Mouse (Mus musculus): Measurements from ENCODE around the gene Ankrd23. TPM values are rescaled to one million over a fixed set of nuclear protein-coding genes. Genes with fewer than 3 reads are reported as not detected.
A peak's percentile ranks its signal among the peaks of the same experiment; 100 is the strongest.

Gene Ankrd23
- total and polyA plus RNA-seq, 3 experiments = 2.9 to 3.7 TPM; not detected in 1

DNA sequence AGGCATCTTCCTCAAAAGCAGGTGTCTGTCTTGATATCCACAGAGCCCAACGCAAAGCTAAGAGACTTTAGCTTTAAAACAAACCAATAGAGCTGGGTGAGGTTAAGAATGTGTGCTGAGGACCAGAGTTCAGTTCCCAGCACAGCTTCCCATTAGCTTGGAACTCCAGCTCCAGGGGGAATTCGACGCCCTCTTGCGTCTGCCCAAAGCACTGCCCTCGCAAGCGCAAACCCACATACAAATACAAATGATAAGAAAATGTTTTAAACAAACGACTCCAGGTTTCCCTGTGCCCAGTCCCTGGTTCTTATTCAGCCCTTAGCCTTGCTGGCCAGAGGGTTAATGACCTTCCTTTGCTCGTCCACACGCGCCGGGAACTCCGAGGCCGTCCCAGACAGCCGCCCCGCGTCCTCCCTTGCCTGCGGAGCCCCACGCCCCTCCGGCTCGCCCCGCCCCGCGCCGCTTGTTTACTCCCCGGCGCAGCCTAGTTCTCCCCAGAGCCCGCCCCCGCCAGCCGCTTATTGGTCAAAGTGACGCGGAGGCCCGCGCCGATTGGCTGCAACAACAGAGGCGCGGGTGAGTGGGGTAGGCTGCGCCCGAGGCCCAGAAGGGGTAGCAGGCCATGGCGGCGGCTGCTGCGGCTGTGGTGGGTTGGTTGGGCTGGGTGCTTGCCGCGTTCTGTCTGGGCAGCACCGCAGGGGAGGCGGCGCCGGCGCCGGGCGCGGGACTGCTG is 25.2 kb downstream of the Ankrd23 start, which contains the start of gene Cnnm3:
Gene Cnnm3 (plus strand): TSS at position 579 of the 733 bp plus-strand sequence.
- TF ChIP-seq SMC3 (IDR thresholded peaks at IDR 0.05; ENCODE audit: low read depth, low read length) (peak; percentile 59), EP300 (IDR thresholded peaks at IDR 0.05; ENCODE audit: low read depth in 1 of 2, low read length in 2 of 2) (no peak), NRF1 (IDR thresholded peaks at IDR 0.05; ENCODE audit: insufficient read depth, low read depth, low read length, poor library complexity, severe bottlenecking) (peak; percentile 47; the same call in 1 of the 2 replicates), E2F4 (IDR thresholded peaks at IDR 0.05; ENCODE audit: borderline replicate concordance, low read depth, low read length) (no peak), KAT2A (conservative IDR thresholded peaks at IDR 0.05; ENCODE audit: low read depth, low read length) (peak; percentile 64; the same call in 1 of the 2 replicates), MYB (IDR thresholded peaks at IDR 0.05; ENCODE audit: low read depth, low read length) (no peak), MXI1 (IDR thresholded peaks at IDR 0.05; ENCODE audit: low read depth, low read length) (peak; percentile 54; the same call in 1 of the 2 replicates), JUND (IDR thresholded peaks at IDR 0.05; ENCODE audit: low read depth, low read length) (no peak), GABPA (IDR thresholded peaks at IDR 0.05; ENCODE audit: low read depth, low read length) (no peak), CHD2 (IDR thresholded peaks at IDR 0.05; ENCODE audit: low read length) (peak; percentile 73), MAX (IDR thresholded peaks at IDR 0.05; ENCODE audit: low read length) (no peak), ZMIZ1 (IDR thresholded peaks at IDR 0.05; ENCODE audit: low read depth, low read length) (no peak), ELF1 (IDR thresholded peaks at IDR 0.05; ENCODE audit: low read depth, low read length) (peak; percentile 51; the same call in 1 of the 2 replicates), TBP (IDR thresholded peaks at IDR 0.05; ENCODE audit: low read depth, low read length) (0 out of 2 replicates have a peak, but pooled peaks have one; percentile 17), TCF12 (IDR thresholded peaks at IDR 0.05; ENCODE audit: low read depth, low read length) (peak; percentile 52), ZC3H11A (IDR thresholded peaks at IDR 0.05; ENCODE audit: low read depth, low read length) (no peak; the same call in 1 of the 2 replicates), POLR2A (IDR thresholded peaks at IDR 0.05; ENCODE audit: control insufficient read depth in 1 of 2, insufficient read depth in 1 of 2, low read depth in 1 of 2, low read length in 2 of 2, poor library complexity in 1 of 2) (peak; percentile 70 to 87; a peak in 3 of 4 replicates), MAZ (IDR thresholded peaks at IDR 0.05; ENCODE audit: low read depth, low read length) (peak; percentile 74; the same call in 1 of the 2 replicates), NELFE (IDR thresholded peaks at IDR 0.05; ENCODE audit: low read depth, low read length) (peak; percentile 57; the same call in 1 of the 2 replicates), CTCF (IDR thresholded peaks at IDR 0.05 in 2 of 3, conservative IDR thresholded peaks at IDR 0.05 in 1 of 3; ENCODE audit: control insufficient read depth in 1 of 3, insufficient read depth in 1 of 3, low read depth in 2 of 3, low read length in 3 of 3, poor library complexity in 1 of 3, severe bottlenecking in 1 of 3) (peak; percentile 69 to 76 (median 71)), SIN3A (IDR thresholded peaks at IDR 0.05; ENCODE audit: low read length) (peak; percentile 90), MYC (IDR thresholded peaks at IDR 0.05; ENCODE audit: low read depth, low read length) (0 out of 2 replicates have a peak, but pooled peaks have one; percentile 17), BHLHE40 (IDR thresholded peaks at IDR 0.05; ENCODE audit: borderline replicate concordance, low read depth, low read length) (no peak), HCFC1 (IDR thresholded peaks at IDR 0.05; ENCODE audit: low read depth, low read length) (peak; percentile 86), RAD21 (IDR thresholded peaks at IDR 0.05; ENCODE audit: low read depth, low read length) (peak; percentile 50), ZKSCAN1 (IDR thresholded peaks at IDR 0.05; ENCODE audit: low read depth, low read length) (no peak), UBTF (IDR thresholded peaks at IDR 0.05; ENCODE audit: borderline replicate concordance, insufficient read depth, low read depth, low read length) (no peak), USF2 (IDR thresholded peaks at IDR 0.05; ENCODE audit: borderline replicate concordance in 1 of 2, insufficient read depth in 1 of 2, low read depth in 1 of 2, low read length in 2 of 2) (no peak)
- H3K27ac ChIP-seq (ENCODE audit: control insufficient read depth, low read depth, low read length) = peak within 1 kb of the TSS; percentile 53
- peak within 1 kb of the TSS; percentile 79 for H3K9ac ChIP-seq (ENCODE audit: control insufficient read depth, low read depth, low read length, poor library complexity, severe bottlenecking)
- H3K79me2 ChIP-seq (ENCODE audit: control insufficient read depth, insufficient read depth, low read length, poor library complexity) = peaks cover 8% of the 10 kb centered on the region
- peaks cover 2 to 9% of the 10 kb centered on the region in 2 experiments for H3K4me1 ChIP-seq (ENCODE audit: control insufficient read depth in 1 of 2, insufficient read depth in 2 of 2, low read length in 2 of 2)
- peak within 1 kb of the TSS; percentile 82 to 89 for H3K4me3 ChIP-seq (ENCODE audit: control insufficient read depth in 1 of 2, insufficient read depth in 1 of 2, low read depth in 2 of 2, low read length in 2 of 2)
- no peaks in the 10 kb centered on the region for H3K9me3 ChIP-seq (replicated peaks; ENCODE audit: insufficient read depth, low read length)
- DNase-seq (ENCODE audit: low read depth, low spot score) = peak; percentile 98
- H3K36me3 ChIP-seq (ENCODE audit: control insufficient read depth in 1 of 2, insufficient read depth in 2 of 2, low read length in 2 of 2) = peaks cover 0 to 3% of the 10 kb centered on the region in 2 experiments; a peak in 2 of 4 replicates
- H3K27me3 ChIP-seq (ENCODE audit: control insufficient read depth in 1 of 2, insufficient read depth in 2 of 2, low read length in 2 of 2) = no peaks in the 10 kb centered on the region

Data from MEL (cell line).